Mouse (Mus musculus) forebrain, embryonic 13.5 days (tissue): ENCODE results near the gene Slc39a3. TPM values are rescaled to one million over a fixed set of nuclear protein-coding genes. Genes with fewer than 3 reads are reported as not detected.
"Not testable (repeated sequence)": the region's sequence is repeated elsewhere in the genome, so short reads cannot be mapped to it uniquely, and the experiment has no call there.

Source experiments
- ATAC-seq: fragments of 200-750 bp; cut with Nextera tagmentation; 2 replicates; pipeline ENCODE4 v1.8.0; 2017
- H3K27ac ChIP-seq: fragments of 300-500 bp; sonication (generic); 2 replicates; pipeline ENCODE4 v1.5.1; 2015; ENCODE audit warnings: inconsistent platforms, mild to moderate bottlenecking, moderate library complexity
- H3K27me3 ChIP-seq: fragments of 300-500 bp; sonication (generic); 2 replicates; pipeline ENCODE4 v1.6.1; 2015; ENCODE audit warnings: mild to moderate bottlenecking, inconsistent platforms
- H3K36me3 ChIP-seq: fragments of 300-500 bp; sonication (generic); 2 replicates; pipeline ENCODE4 v1.6.1; 2015; ENCODE audit warnings: mild to moderate bottlenecking, inconsistent platforms; ENCODE audit not compliant: poor library complexity, severe bottlenecking
- H3K4me1 ChIP-seq: fragments of 300-500 bp; sonication (generic); 2 replicates; pipeline ENCODE4 v1.6.1; 2015; ENCODE audit warnings: inconsistent platforms
- H3K4me2 ChIP-seq: fragments of 300-500 bp; sonication (generic); 2 replicates; pipeline ENCODE4 v1.6.1; 2015; ENCODE audit warnings: inconsistent platforms, mild to moderate bottlenecking, moderate library complexity
- H3K4me3 ChIP-seq: fragments of 300-500 bp; sonication (generic); 2 replicates; pipeline ENCODE4 v1.5.1; 2015; ENCODE audit warnings: mild to moderate bottlenecking, inconsistent platforms
- H3K9ac ChIP-seq: fragments of 300-500 bp; sonication (generic); 2 replicates; pipeline ENCODE4 v1.6.1; 2015; ENCODE audit warnings: mild to moderate bottlenecking, inconsistent platforms
- H3K9me3 ChIP-seq: fragments of 300-500 bp; sonication (generic); replicated peaks from 2 replicates; pipeline ENCODE4 v1.6.1; 2016; ENCODE audit warnings: inconsistent platforms
- WGBS: fragments of 180-500 bp; shearing (Covaris S2); methylation state at CpG from one replicate; pipeline ENCODE4 v1.1.7; 2015; 5-methylcytosine and 5-hydroxymethylcytosine counted together
- polyA plus RNA-seq: library from polyadenylated mRNA; unstranded; fragments of >200 nt; fragmentation: Nextera tagmentation; extraction: Ambion mirVana; gene quantifications from 2 replicates; pipeline ENCODE4 v1.2.1, GENCODE M21; 2015

Slc39a3 gene
- polyA plus RNA-seq, 1 experiment from 2014 or later, result 33.4 TPM

DNA sequence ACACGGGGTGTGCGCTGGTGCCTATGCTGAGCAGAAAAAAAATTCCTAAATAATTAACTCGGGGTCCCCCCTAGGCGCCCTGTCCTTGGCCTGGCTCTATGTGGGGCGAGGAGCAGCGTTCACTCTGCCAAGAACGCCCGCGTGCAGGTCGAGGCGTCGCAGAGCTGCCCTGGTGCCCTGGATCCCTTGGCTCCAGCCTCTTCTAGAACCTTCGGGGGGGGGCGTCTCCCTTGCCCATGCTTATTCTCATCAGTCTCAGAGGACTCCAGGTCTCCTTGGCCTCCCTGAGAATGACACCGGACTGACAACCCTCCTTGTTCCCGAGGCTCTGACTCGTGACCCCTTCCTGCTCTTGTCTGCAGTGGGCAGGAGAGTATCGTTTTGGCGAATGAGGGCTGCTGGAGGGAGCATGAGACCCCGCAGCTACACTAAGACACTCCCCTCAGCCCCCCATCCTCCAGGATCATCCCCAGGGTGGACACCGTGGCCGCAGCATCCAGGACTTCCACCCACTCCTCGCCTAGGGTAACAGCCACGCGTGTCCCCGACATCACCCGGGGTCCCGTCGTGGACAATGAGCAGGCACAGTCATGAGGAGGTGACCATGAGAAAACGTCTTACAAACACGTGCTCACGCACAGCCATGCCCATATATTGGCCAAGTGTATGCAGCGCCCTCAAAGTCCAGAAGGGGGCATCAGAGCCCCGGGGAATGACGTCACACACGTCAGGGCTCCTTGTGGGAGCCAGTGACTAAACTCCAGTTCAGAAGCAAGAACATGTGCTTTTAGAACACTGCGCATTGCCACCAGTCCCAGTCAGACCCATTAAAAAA lies 37.6 kb downstream of the Slc39a3 start:
- 0 out of 2 replicates have a peak overlapping the region, but pooled peaks have one; percentile 38 for H3K9ac ChIP-seq
- peaks cover 26% of the 10 kb centered on the region for H3K4me1 ChIP-seq

DNA sequence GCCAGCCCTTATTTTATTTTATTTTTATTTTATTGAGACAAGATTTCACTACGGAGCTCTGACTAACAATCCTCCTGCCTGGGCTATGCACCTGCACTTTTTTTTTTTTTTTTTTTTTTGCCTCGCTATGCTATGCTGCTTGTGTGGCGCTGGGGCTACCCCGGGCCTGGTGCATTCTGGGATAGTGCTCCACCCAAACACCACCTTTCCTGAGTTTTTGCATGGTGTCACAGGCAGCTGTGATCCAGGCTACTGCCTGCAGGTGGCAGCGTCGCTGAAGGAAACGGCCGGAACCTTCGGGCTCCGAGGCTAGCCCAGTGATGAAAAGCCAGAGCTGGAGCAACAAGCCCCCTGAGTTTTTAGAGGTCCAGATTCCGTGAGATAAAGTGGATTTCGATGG lies 38.4 kb downstream of the Slc39a3 start:
- no peak overlapping the region for H3K9ac ChIP-seq
- H3K9me3 ChIP-seq, result no peaks in the 10 kb centered on the region
- WGBS, result 17% methylated on average over 12 of the region's 12 CpGs
- H3K4me2 ChIP-seq, result no peak overlapping the region
- H3K27me3 ChIP-seq, result peaks cover 25% of the 10 kb centered on the region; the same call in 1 of the 2 replicates
- H3K36me3 ChIP-seq, result no peaks in the 10 kb centered on the region
- no peak for ATAC-seq
- H3K4me3 ChIP-seq, result no peak overlapping the region
- no peak overlapping the region for H3K27ac ChIP-seq
- peaks cover 26% of the 10 kb centered on the region for H3K4me1 ChIP-seq

More for the DNA sequence above, 37.6 kb downstream of the Slc39a3 start:
- Histone ChIP-seq H3K27ac (no peak overlapping the region), H3K36me3 (no peaks in the 10 kb centered on the region), H3K4me3 (no peak overlapping the region), H3K4me2 (peak overlapping the region; percentile 42), H3K9me3 (no peaks in the 10 kb centered on the region), H3K27me3 (peaks cover 20% of the 10 kb centered on the region; the same call in 1 of the 2 replicates)
- ATAC-seq, result peak; percentile 78
- 36% methylated on average over 37 of the region's 37 CpGs for WGBS

DNA sequence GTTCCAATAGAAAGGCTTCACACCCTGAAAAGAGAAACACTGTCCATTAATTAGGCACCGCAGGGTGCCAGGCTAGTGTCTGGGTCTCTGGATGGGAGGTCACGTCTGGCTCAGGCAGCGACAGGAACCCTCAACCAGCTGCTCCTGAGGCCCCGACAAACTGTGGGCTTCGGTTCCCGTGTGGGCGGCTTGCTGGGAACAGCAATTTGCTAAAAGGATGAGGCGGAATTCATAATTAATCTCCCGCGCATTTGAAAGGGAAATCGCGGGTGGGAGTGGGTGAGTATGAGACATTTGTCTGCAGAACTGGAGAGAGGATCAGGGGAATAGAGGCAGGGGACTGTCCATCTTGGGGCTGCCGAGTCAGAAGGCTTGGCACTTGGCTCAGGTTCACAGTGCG lies 39.2 kb downstream of the Slc39a3 start:
- peak overlapping the region; percentile 40; the same call in 1 of the 2 replicates for H3K9ac ChIP-seq

DNA sequence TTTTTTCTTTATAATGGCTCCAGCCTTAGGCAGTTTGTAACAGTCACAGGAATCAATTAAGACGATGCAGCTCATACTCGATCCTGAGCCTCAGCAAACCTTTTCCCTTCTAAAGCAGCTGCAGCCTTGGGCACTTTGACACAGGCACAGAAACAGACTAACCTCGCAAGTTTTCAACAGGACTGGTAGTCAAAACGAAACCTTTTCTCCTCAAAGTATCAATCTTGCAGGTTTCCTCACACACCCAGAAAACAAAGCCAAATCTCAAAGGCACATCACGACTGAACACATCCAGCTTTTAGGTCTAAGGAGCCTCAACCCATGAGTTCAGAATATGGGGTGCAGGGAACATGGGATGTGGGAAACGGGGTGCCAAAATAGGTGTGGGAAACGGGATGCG lies 39.9 kb downstream of the Slc39a3 start:
- H3K4me3 ChIP-seq, result no peak overlapping the region
- peaks cover 28% of the 10 kb centered on the region; the same call in 1 of the 2 replicates for H3K27me3 ChIP-seq
- H3K9me3 ChIP-seq, result no peaks in the 10 kb centered on the region
- 0 out of 2 replicates have a peak overlapping the region, but pooled peaks have one; percentile 40 for H3K9ac ChIP-seq
- H3K27ac ChIP-seq, result no peak overlapping the region
- peaks cover 29% of the 10 kb centered on the region for H3K4me1 ChIP-seq
- H3K36me3 ChIP-seq, result no peaks in the 10 kb centered on the region
- WGBS, result 81% methylated on average over 8 of the region's 8 CpGs
- no peak overlapping the region for H3K4me2 ChIP-seq
- ATAC-seq, result no peak

More for the DNA sequence above, 39.2 kb downstream of the Slc39a3 start:
- Histone ChIP-seq H3K27me3 (peaks cover 28% of the 10 kb centered on the region; the same call in 1 of the 2 replicates), H3K9me3 (no peaks in the 10 kb centered on the region), H3K4me1 (peaks cover 29% of the 10 kb centered on the region), H3K4me3 (no peak overlapping the region; the same call in 1 of the 2 replicates), H3K36me3 (no peaks in the 10 kb centered on the region), H3K27ac (no peak overlapping the region), H3K4me2 (no peak overlapping the region)
- no peak for ATAC-seq
- 39% methylated on average over 14 of the region's 14 CpGs for WGBS

DNA sequence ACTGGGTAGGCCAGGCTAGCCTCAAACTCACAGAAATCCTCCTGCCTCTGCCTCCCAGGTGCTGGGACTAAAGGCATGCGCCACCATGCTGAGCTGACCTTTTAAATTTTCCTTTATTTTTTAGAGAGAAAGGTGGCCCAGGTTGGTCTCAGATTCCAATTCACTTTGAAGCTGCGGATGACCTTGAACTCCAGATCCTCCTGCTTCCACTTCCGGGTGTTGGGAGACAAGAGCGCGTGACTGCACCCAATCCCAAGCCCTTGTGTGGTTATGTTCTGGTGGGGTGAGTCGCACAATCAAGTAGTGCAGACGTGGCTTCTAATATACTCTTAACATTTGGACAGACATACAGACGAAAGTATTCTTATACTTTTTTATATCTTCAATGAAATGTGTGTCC lies 40.7 kb downstream of the Slc39a3 start:
- Histone ChIP-seq H3K27ac (no peak overlapping the region), H3K27me3 (peaks cover 33% of the 10 kb centered on the region; the same call in 1 of the 2 replicates), H3K9me3 (no peaks in the 10 kb centered on the region), H3K4me1 (peaks cover 26% of the 10 kb centered on the region), H3K4me2 (no peak overlapping the region), H3K4me3 (no peak overlapping the region), H3K36me3 (no peaks in the 10 kb centered on the region), H3K9ac (no peak overlapping the region)
- 94% methylated on average over 8 of the region's 8 CpGs for WGBS
- ATAC-seq, result no peak

DNA sequence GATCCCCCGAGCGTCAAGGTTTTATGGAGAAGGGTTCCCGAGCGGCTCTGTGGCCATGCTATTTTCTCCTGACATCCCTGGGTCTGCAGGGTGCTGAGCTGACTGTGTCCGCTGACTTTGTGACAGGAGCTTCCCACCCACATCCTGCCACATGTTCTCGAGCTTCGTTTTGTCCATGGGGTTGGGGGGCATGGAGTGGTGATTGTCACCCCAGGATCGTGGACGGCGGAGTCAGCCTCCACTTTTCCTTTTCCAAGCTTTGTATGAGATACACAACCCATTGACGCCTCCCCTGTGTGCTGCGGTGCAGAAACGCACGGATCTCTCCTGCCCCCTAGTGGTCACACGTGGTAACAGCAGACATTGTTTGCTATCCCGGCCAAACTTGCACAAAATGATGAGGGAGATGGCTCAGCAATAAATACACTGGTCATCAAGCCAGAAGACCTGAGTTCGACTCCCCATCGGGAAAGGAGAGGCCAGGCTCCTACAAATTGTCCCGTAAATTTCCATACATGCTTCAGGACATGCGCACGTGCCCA lies 42.1 kb downstream of the Slc39a3 start:
- Histone ChIP-seq H3K36me3 (no peaks in the 10 kb centered on the region), H3K27ac (no peak overlapping the region), H3K4me3 (no peak overlapping the region), H3K4me1 (peaks cover 15% of the 10 kb centered on the region), H3K27me3 (peaks cover 33% of the 10 kb centered on the region; the same call in 1 of the 2 replicates), H3K9me3 (no peaks in the 10 kb centered on the region), H3K4me2 (peak overlapping the region; percentile 32), H3K9ac (no peak overlapping the region)
- peak; percentile 42 for ATAC-seq
- 13% methylated on average over 21 of the region's 21 CpGs for WGBS

DNA sequence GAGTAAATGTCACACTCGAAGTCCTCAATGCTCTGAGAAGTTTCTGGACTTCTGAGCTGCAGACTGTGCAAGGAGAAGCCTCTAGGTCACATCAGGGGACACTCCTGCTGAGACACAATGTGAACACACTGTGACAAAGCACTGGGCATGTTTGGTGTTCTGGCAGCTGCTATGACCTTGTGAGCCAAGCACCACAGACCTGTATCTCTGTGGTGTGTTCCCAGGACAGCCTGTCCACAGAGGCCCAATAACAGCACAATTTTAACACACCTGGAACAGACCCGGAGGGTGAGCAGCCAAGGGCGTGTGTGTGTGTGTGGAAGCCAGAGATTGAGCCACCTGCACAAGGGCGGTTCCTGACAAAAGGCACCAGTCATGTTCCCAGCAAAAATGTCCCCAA lies 42.6 kb downstream of the Slc39a3 start:
- Histone ChIP-seq H3K4me3 (no peak overlapping the region), H3K4me1 (peaks cover 11% of the 10 kb centered on the region), H3K27ac (no peak overlapping the region), H3K27me3 (peaks cover 33% of the 10 kb centered on the region; the same call in 1 of the 2 replicates), H3K9ac (no peak overlapping the region), H3K36me3 (no peaks in the 10 kb centered on the region), H3K4me2 (peak overlapping the region; percentile 32; the same call in 1 of the 2 replicates), H3K9me3 (no peaks in the 10 kb centered on the region)
- ATAC-seq, result no peak
- 61% methylated on average over 4 of the region's 4 CpGs for WGBS

DNA sequence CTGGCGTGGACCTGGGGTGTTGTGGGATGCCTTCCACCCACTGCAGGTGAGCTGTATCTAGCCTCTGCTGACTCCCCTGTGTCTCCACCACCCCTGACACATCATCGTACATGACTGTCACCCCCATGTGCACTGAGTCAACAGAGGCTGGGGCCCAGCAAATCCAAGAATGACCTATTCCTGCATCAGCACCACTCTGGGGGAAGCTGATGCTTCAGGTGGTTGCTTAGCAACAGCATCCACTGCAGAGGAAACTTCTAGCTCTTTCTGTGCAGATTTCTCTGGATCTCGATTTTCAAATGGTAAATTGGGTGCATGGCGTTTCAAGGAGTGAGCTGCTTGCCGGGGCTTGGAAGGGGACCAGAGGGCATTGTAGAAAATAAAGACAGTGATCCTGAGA lies 44.0 kb downstream of the Slc39a3 start:
- Histone ChIP-seq H3K27me3 (peaks cover 44% of the 10 kb centered on the region), H3K4me3 (no peak overlapping the region), H3K27ac (no peak overlapping the region), H3K36me3 (no peaks in the 10 kb centered on the region), H3K9ac (0 out of 2 replicates have a peak overlapping the region, but pooled peaks have one; percentile 17), H3K4me2 (no peak overlapping the region), H3K9me3 (no peaks in the 10 kb centered on the region), H3K4me1 (peaks cover 9% of the 10 kb centered on the region)
- ATAC-seq, result no peak
- 56% methylated on average over 5 of the region's 5 CpGs for WGBS

DNA sequence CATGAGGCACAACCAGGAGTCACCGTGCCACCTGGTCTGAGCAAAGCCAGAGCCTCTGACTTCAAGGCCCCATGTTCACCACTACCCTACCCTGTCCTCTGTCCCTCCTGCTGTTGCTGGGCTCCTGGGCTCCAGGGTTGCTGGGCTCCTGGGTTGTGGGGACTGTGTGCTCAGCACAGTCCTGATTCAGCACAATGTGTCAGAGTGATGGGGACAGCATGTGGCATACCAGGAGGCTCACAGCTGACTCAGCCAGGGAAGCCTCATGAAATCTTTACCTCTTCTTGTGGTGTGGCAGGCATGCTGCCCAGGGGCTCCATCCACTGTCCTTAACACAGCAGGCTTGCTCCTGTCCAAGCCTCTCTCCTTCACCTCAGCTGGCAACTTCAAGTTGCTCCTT lies 45.3 kb downstream of the Slc39a3 start:
- H3K27me3 ChIP-seq, result peaks cover 41% of the 10 kb centered on the region
- no peak overlapping the region for H3K27ac ChIP-seq
- no peaks in the 10 kb centered on the region for H3K36me3 ChIP-seq
- peak overlapping the region; percentile 26; the same call in 1 of the 2 replicates for H3K9ac ChIP-seq
- H3K4me3 ChIP-seq, result no peak overlapping the region
- no peak for ATAC-seq
- WGBS, result 94% methylated on average over 1 of the region's 1 CpGs
- peaks cover 7% of the 10 kb centered on the region; the same call in 1 of the 2 replicates for H3K4me1 ChIP-seq
- no peaks in the 10 kb centered on the region for H3K9me3 ChIP-seq
- no peak overlapping the region for H3K4me2 ChIP-seq

DNA sequence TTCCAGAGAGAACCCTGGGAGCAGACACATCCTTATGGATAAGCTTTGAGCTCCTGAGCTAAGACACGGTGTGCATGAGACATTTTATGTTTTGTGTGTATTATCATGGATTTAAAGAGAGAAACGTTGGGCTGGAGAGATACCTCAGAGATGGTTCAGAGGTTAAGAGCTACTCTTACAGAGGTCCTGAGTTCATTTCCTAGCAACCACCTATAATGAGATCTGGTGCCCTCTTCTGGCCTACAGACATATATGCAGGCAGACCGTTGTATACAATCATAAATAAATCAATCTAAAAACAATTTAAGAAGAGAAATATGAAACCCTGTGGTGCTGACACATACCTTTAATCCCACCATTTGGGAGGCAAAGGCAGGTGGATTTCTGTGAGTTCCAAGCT lies 46.2 kb downstream of the Slc39a3 start:
- ATAC-seq, result no peak
- H3K4me2 ChIP-seq, result no peak overlapping the region
- no peak overlapping the region for H3K9ac ChIP-seq
- no peaks in the 10 kb centered on the region for H3K9me3 ChIP-seq
- no peak overlapping the region for H3K27ac ChIP-seq
- no peaks in the 10 kb centered on the region for H3K36me3 ChIP-seq
- 14% methylated on average over 3 of the region's 3 CpGs for WGBS
- peaks cover 7% of the 10 kb centered on the region; the same call in 1 of the 2 replicates for H3K4me1 ChIP-seq
- H3K4me3 ChIP-seq, result no peak overlapping the region
- H3K27me3 ChIP-seq, result peaks cover 48% of the 10 kb centered on the region

DNA sequence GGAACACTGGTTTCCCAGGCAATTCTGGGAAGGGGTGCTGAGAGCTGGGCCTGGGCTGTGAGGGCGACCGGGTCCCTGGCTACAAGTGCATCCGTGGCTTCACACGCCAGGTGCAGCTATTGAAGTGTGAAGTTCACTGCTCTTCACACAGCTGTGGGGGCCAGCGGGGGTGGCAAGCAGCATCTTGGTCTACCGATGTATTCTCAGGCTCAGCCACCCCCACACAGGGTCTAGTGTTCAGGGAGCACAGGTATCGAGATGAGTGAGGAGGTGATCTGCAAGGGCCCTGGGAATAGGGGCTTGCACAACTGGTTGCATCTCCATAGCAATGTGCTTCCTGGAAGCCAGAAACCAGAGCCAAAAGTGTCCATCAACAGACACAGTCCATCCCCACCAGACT lies 46.8 kb downstream of the Slc39a3 start:
- Histone ChIP-seq H3K4me3 (no peak overlapping the region), H3K4me2 (no peak overlapping the region), H3K9me3 (no peaks in the 10 kb centered on the region), H3K27me3 (peaks cover 54% of the 10 kb centered on the region), H3K4me1 (peaks cover 13% of the 10 kb centered on the region), H3K27ac (no peak overlapping the region), H3K36me3 (no peaks in the 10 kb centered on the region), H3K9ac (no peak overlapping the region)
- WGBS, result 69% methylated on average over 7 of the region's 7 CpGs
- ATAC-seq, result no peak

DNA sequence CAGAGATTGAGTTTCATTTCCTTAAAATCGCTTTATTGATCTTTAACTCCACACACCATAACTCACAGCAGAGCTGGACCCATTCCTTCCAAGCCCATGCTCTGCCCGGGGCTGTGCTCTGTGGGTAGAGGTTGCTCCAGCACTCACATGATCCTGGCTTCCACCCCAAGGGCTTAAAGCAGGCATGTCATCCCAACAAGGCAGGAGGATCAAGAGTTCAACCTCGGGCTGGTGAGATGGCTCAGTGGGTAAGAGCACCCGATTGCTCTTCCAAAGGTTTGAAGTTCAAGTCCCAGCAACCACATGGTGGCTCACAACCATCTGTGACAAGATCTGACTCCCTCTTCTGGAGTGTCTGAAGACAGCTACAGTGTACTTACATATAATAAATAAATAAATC lies 47.4 kb downstream of the Slc39a3 start:
- not testable (repeated sequence) for H3K27ac ChIP-seq, H3K36me3 ChIP-seq, ATAC-seq, H3K9me3 ChIP-seq, H3K9ac ChIP-seq, H3K4me3 ChIP-seq, H3K4me2 ChIP-seq
- WGBS, result 68% methylated on average over 4 of the region's 4 CpGs
- peaks cover 14% of the 10 kb centered on the region for H3K4me1 ChIP-seq
- H3K27me3 ChIP-seq, result peaks cover 59% of the 10 kb centered on the region
